Mouse (Mus musculus): Measurements from ENCODE around the gene Gap43. TPM values are rescaled to one million over a fixed set of nuclear protein-coding genes. Genes with fewer than 3 reads are reported as not detected.

Gap43 gene
- total and polyA plus RNA-seq, 3 experiments = not detected

DNA sequence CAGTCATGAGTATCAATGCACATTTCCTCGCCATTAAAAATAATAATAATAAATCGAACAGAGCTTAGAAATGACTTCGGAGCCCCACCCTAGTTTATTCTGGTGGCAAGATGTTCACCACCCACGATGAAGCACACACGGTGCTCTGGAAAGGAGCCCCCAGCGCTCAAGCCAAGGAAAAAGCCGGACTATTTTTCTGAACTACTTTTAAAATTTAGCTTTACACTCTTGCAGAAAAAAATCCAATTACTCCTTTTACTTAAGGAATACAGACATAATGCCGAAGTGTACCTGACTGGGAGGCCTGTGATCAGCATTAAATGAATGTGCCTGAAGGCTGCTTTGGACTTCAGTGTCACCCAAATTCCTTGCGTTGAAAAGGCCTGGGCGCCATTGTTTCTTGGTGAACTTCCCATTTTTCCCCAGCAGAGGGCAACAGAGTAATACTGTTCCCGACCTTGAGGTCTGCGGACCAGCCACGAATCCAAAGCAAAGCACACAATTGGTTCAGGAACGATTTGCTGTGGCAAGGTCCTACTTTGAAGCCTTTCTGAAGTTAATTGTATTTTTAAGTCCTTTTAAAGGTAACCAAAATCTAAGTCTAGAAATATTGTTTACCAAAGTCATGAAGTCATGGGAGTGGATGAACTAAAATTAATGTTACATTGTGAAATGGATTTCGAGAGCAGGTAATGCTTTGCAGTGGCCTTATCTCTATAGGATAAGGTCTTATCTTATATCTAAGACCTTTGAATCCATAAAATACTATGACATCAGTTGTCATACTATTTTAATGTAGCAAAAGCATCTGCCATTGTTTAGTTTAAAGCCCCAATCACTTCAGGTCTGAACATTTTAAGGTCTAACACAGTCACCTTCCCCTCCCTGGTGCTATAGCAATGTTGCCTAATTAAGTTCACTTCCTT is 64.0 kb downstream of the Gap43 start (continued):
- no peak for TF ChIP-seq ZMIZ1 (IDR thresholded peaks at IDR 0.05; ENCODE audit: low read depth, low read length)
- no peak for TF ChIP-seq CHD2 (IDR thresholded peaks at IDR 0.05; ENCODE audit: low read length)
- TF ChIP-seq HCFC1 (IDR thresholded peaks at IDR 0.05; ENCODE audit: low read depth, low read length) = no peak
- TF ChIP-seq PAX5 (IDR thresholded peaks at IDR 0.05; ENCODE audit: low read length) = no peak
- no peak for TF ChIP-seq SIN3A (IDR thresholded peaks at IDR 0.05; ENCODE audit: low read length)
- TF ChIP-seq MAX (IDR thresholded peaks at IDR 0.05; ENCODE audit: low read length) = no peak
- TF ChIP-seq RCOR1 (conservative IDR thresholded peaks at IDR 0.05; ENCODE audit: low read depth, low read length) = no peak
- TF ChIP-seq ELF1 (IDR thresholded peaks at IDR 0.05; ENCODE audit: low read depth, low read length) = no peak
- TF ChIP-seq ZNF384 (IDR thresholded peaks at IDR 0.05; ENCODE audit: low read depth, low read length) = no peak
- TF ChIP-seq UBTF (IDR thresholded peaks at IDR 0.05; ENCODE audit: low read depth, low read length) = no peak
- peak; percentile 88 for TF ChIP-seq ZC3H11A (IDR thresholded peaks at IDR 0.05; ENCODE audit: low read depth, low read length)
- TF ChIP-seq JUND (conservative IDR thresholded peaks at IDR 0.05; ENCODE audit: low read depth, low read length) = no peak

GRCm38 (mm10) chr16:42275518-42276215 is 64.8 kb downstream of the Gap43 start:
- no peak for DNase-seq (ENCODE audit: extremely low read depth)
- H3K9me3 ChIP-seq (replicated peaks; ENCODE audit: low read length) = no peaks in the 10 kb centered on the region
- dilution Hi-C loops (cut with MboI; ENCODE audit: extremely low pct_ligation_motif_present, extremely low pct_unique_long_range_greater_than_20kb, low sequenced_read_pairs) = no loop called here

More at GRCm38 (mm10) chr16:42275518-42276215, 64.8 kb downstream of the Gap43 start:
- Histone ChIP-seq H3K4me2 (ENCODE audit: insufficient read depth, low read depth, poor library complexity, severe bottlenecking) (no peak overlapping the region), H3K27me3 (replicated peaks) (no peaks in the 10 kb centered on the region), H3K4me1 (ENCODE audit: control insufficient read depth in 1 of 2, insufficient read depth in 2 of 2) (peaks cover 0 to 5% of the 10 kb centered on the region in 2 experiments; a peak in 1 of 4 replicates), H3K4me3 (replicated peaks in 1 of 3; ENCODE audit: low read depth in 2 of 3, low read length in 2 of 3, poor library complexity in 1 of 3) (no peak overlapping the region), H3K36me3 (replicated peaks in 1 of 2; ENCODE audit: control insufficient read depth in 1 of 2, insufficient read depth in 1 of 2, low read length in 1 of 2) (no peaks in the 10 kb centered on the region), H3K27ac (ENCODE audit: insufficient read depth, low read depth) (no peak overlapping the region), H3K9ac (ENCODE audit: insufficient read depth, low read depth) (no peak overlapping the region), H3K79me2 (replicated peaks; ENCODE audit: control insufficient read depth, extremely low read depth, insufficient read depth, poor library complexity, severe bottlenecking) (no peaks in the 10 kb centered on the region)
- in situ Hi-C loops (cut with MboI; ENCODE audit: low pct_ligation_motif_present, low pct_unique_long_range_greater_than_20kb, low sequenced_read_pairs) = loop anchor here (25.0 kb wide), 1 partner anchor 512 kb away; no protein-coding TSS in a partner anchor
- no peak for TF ChIP-seq ETS1 (conservative IDR thresholded peaks at IDR 0.05; ENCODE audit: low read depth, low read length)
- no peak for TF ChIP-seq CHD2 (IDR thresholded peaks at IDR 0.05; ENCODE audit: low read length)
- no peak for TF ChIP-seq E2F4 (IDR thresholded peaks at IDR 0.05; ENCODE audit: insufficient replicate concordance, low read depth, low read length)
- TF ChIP-seq SMC3 (IDR thresholded peaks at IDR 0.05; ENCODE audit: low read depth, low read length) = no peak
- TF ChIP-seq POLR2AphosphoS2 (IDR thresholded peaks at IDR 0.05; ENCODE audit: low read depth, low read length) = no peak
- no peak for TF ChIP-seq MAZ (IDR thresholded peaks at IDR 0.05; ENCODE audit: low read depth, low read length)
- no peak for TF ChIP-seq NELFE (IDR thresholded peaks at IDR 0.05; ENCODE audit: low read depth, low read length)
- no peak for TF ChIP-seq UBTF (IDR thresholded peaks at IDR 0.05; ENCODE audit: low read depth, low read length)
- TF ChIP-seq MEF2A (IDR thresholded peaks at IDR 0.05; ENCODE audit: borderline replicate concordance, low read depth, low read length) = no peak
- TF ChIP-seq EP300 (IDR thresholded peaks at IDR 0.05; ENCODE audit: low read length) = no peak
- TF ChIP-seq HCFC1 (IDR thresholded peaks at IDR 0.05; ENCODE audit: low read depth, low read length) = no peak
- no peak for TF ChIP-seq CTCF (conservative IDR thresholded peaks at IDR 0.05 in 1 of 2, IDR thresholded peaks at IDR 0.05 in 1 of 2; ENCODE audit: low read depth in 2 of 2, low read length in 2 of 2)
- TF ChIP-seq ELF1 (IDR thresholded peaks at IDR 0.05; ENCODE audit: low read depth, low read length) = no peak
- TF ChIP-seq MXI1 (IDR thresholded peaks at IDR 0.05; ENCODE audit: low read depth, low read length) = no peak
- no peak for TF ChIP-seq GABPA (IDR thresholded peaks at IDR 0.05; ENCODE audit: insufficient replicate concordance, low read depth, low read length)
